Mouse (Mus musculus): ENCODE data around the gene Usp6nl.

DNA sequence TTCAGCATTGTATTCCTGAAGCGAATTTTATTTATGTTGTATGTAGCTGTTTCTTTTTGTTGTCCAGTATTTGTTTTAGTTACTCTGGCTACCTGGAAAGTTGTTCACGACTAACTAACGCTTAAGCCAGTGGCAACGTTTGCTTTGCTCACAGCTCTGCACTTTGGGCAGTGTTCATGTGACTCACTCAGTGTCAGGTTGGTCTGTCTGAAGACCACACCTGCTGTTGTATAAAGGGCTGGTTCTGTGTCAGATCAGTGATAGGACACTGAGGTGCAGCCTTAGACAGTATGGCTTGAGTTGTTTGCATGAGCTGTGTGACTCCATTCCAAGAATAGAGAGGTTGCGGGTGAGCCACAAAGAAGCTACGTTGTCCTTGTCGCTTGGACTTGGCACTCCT is 6.5 kb downstream of the Usp6nl start:
- TF ChIP-seq CTCF (IDR thresholded peaks at IDR 0.05; ENCODE audit: control insufficient read depth, insufficient read depth, insufficient replicate concordance, low read depth, low read length) (no peak), POLR2A (IDR thresholded peaks at IDR 0.05; ENCODE audit: control insufficient read depth, low read depth, low read length) (no peak)

All from testis, adult 2 months (tissue).